Mouse (Mus musculus): ENCODE results near the gene Stat2. TPM values are rescaled to one million over a fixed set of nuclear protein-coding genes. Genes with fewer than 3 reads are reported as not detected.
A peak's percentile ranks its signal among the peaks of the same experiment; 100 is the strongest.

Stat2 gene
- polyA plus RNA-seq, 1 experiment from 2014 or later, result 12.1 TPM

DNA sequence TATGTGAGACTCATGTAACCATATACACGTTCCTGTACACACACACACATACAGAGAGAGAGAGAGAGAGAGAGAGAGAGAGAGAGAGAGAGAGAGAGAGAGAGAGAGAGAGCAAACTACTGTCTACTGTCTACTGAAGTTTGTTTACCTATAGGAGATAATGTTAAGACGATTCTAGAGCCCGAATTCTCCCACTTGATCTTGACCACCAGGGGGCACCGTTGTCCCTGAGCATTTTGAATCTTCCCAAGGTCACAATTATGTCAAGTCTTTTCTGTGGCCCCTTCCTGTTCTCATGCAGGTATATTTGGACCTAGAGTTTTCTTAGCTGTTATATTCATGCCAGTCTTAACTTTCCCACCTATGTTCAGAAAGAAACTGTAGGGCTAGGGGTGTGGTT, 65.2 kb downstream of the Stat2 start:
- 1% methylated on average over 4 of the region's 4 CpGs for WGBS (ENCODE audit: insufficient replicate concordance)
- Histone ChIP-seq H3K9ac (replicated peaks) (0 out of 2 replicates have a peak overlapping the region, but pooled peaks have one; percentile 86), H3K27ac (ENCODE audit: low read depth) (peak overlapping the region; percentile 98), H3K36me3 (replicated peaks; ENCODE audit: insufficient read depth, low read length) (no peaks in the 10 kb centered on the region), H3K4me1 (ENCODE audit: insufficient read depth) (peaks cover 41% of the 10 kb centered on the region), H3K4me2 (ENCODE audit: low read depth, low read length) (peak overlapping the region; percentile 97), H3K27me3 (ENCODE audit: insufficient read depth, low read length) (no peaks in the 10 kb centered on the region), H3K9me3 (ENCODE audit: low read length) (no peaks in the 10 kb centered on the region), H3K4me3 (ENCODE audit: low read depth, low read length) (no peak overlapping the region)
- ATAC-seq (no peak), DNase-seq (peak; percentile 89)
- TF ChIP-seq EP300 (IDR thresholded peaks at IDR 0.05; ENCODE audit: low read depth) (peak; percentile 30; the same call in 1 of the 2 replicates), CTCF (IDR thresholded peaks at IDR 0.05; ENCODE audit: low read depth) (peak; percentile 95)

GRCm38 (mm10) chr10:128336195-128336594, 65.8 kb downstream of the Stat2 start:
- H3K9me3 ChIP-seq (ENCODE audit: low read length), result no peaks in the 10 kb centered on the region
- H3K27me3 ChIP-seq (ENCODE audit: insufficient read depth, low read length), result no peaks in the 10 kb centered on the region
- DNase-seq, result peak; percentile 21
- WGBS (ENCODE audit: insufficient replicate concordance), result 61% methylated on average over 3 of the region's 3 CpGs
- no peaks in the 10 kb centered on the region for H3K36me3 ChIP-seq (replicated peaks; ENCODE audit: insufficient read depth, low read length)
- ATAC-seq, result peak; percentile 33
- no peak overlapping the region for H3K4me3 ChIP-seq (ENCODE audit: low read depth, low read length)
- TF ChIP-seq EP300 (IDR thresholded peaks at IDR 0.05; ENCODE audit: low read depth) (no peak), CTCF (IDR thresholded peaks at IDR 0.05; ENCODE audit: low read depth) (no peak)
- peaks cover 44% of the 10 kb centered on the region for H3K4me1 ChIP-seq (ENCODE audit: insufficient read depth)
- H3K9ac ChIP-seq (replicated peaks), result peak overlapping the region; percentile 86; the same call in 1 of the 2 replicates
- peak overlapping the region; percentile 98 for H3K27ac ChIP-seq (ENCODE audit: low read depth)
- peak overlapping the region; percentile 97 for H3K4me2 ChIP-seq (ENCODE audit: low read depth, low read length)

- no peak for DNase-seq
- Histone ChIP-seq H3K4me2 (ENCODE audit: low read depth, low read length) (peak overlapping the region; percentile 97), H3K9me3 (ENCODE audit: low read length) (no peaks in the 10 kb centered on the region), H3K36me3 (replicated peaks; ENCODE audit: insufficient read depth, low read length) (no peaks in the 10 kb centered on the region), H3K27ac (ENCODE audit: low read depth) (peak overlapping the region; percentile 98), H3K27me3 (ENCODE audit: insufficient read depth, low read length) (no peaks in the 10 kb centered on the region), H3K4me1 (ENCODE audit: insufficient read depth) (peaks cover 43% of the 10 kb centered on the region), H3K9ac (replicated peaks) (peak overlapping the region; percentile 86), H3K4me3 (ENCODE audit: low read depth, low read length) (peak overlapping the region; percentile 88)
- 34% methylated on average over 3 of the region's 3 CpGs for WGBS (ENCODE audit: insufficient replicate concordance)
- ATAC-seq, result peak; percentile 7; the same call in 1 of the 2 replicates
- no peak for TF ChIP-seq CTCF (IDR thresholded peaks at IDR 0.05; ENCODE audit: low read depth)
- TF ChIP-seq EP300 (IDR thresholded peaks at IDR 0.05; ENCODE audit: low read depth), result peak; percentile 85
Observed at GRCm38 (mm10) chr10:128336597-128336996, 66.2 kb downstream of the Stat2 start.

DNA sequence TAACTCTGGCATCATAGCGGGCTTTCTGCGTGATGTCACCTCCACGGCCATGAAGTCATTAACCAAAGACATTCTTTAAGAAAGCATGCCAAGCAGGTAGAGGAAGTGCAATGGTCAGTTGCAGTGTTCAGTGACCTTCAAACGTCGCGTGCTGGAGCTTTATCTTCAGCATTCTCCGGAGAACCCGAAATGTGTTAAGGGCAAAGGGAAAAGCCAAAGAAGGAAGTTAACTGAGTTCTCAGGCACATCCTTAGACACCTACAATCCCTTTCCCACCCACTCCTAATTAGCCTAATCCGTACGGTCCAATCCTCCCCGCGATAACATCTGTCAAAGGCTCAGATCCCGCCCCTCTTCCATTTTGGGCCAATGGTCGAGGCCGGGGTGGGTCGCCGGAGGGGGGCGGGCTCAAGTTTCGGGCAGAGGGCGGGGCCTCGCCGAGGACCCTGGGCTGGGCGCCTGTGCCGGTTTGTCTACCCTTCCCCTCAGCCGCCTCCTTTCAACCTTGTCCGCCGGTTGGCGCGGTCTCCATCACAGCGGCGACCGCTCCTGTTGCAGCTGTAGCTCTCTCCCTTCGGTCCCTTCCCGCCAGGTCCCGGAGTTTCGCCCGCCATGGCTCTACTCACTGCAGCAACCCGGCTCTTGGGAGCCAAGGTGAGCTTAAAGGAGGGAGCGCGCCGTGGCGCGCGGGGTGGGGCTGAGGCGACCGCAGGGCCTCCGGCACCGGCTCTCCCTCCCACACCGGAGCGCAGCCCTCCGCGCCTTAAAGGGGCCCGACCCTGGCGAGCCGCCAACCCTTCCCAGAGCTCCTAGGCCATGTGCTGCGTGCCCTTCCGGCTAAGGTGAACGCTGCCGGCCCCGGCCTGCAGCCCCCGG, 67.2 kb downstream of the Stat2 start, which contains the start of gene Cs:
Gene Cs, plus strand, starts transcription at position 429 of the 876 bp plus-strand sequence.
- TF ChIP-seq CTCF (IDR thresholded peaks at IDR 0.05; ENCODE audit: low read depth) (no peak), EP300 (IDR thresholded peaks at IDR 0.05; ENCODE audit: low read depth) (peak; percentile 50; the same call in 1 of the 2 replicates)
- Histone ChIP-seq H3K27me3 (ENCODE audit: insufficient read depth, low read length) (no peaks in the 10 kb centered on the region), H3K36me3 (replicated peaks; ENCODE audit: insufficient read depth, low read length) (peaks cover 3% of the 10 kb centered on the region; the same call in 1 of the 2 replicates), H3K27ac (ENCODE audit: low read depth) (peak within 1 kb of the TSS; percentile 98), H3K4me3 (ENCODE audit: low read depth, low read length) (peak within 1 kb of the TSS; percentile 88), H3K9ac (replicated peaks) (peak within 1 kb of the TSS; percentile 86), H3K4me1 (ENCODE audit: insufficient read depth) (peaks cover 43% of the 10 kb centered on the region), H3K4me2 (ENCODE audit: low read depth, low read length) (peak within 1 kb of the TSS; percentile 97), H3K9me3 (ENCODE audit: low read length) (no peaks in the 10 kb centered on the region)
- WGBS (ENCODE audit: insufficient replicate concordance), result under 1% methylated on average over 60 of the region's 61 CpGs
- peak; percentile 96 for DNase-seq
- ATAC-seq, result peak; percentile 91

- Histone ChIP-seq H3K36me3 (replicated peaks; ENCODE audit: insufficient read depth, low read length) (peaks cover 3% of the 10 kb centered on the region; the same call in 1 of the 2 replicates), H3K9ac (replicated peaks) (peak overlapping the region; percentile 86), H3K27me3 (ENCODE audit: insufficient read depth, low read length) (no peaks in the 10 kb centered on the region), H3K27ac (ENCODE audit: low read depth) (peak overlapping the region; percentile 98), H3K4me2 (ENCODE audit: low read depth, low read length) (peak overlapping the region; percentile 97), H3K4me1 (ENCODE audit: insufficient read depth) (peaks cover 49% of the 10 kb centered on the region), H3K9me3 (ENCODE audit: low read length) (no peaks in the 10 kb centered on the region), H3K4me3 (ENCODE audit: low read depth, low read length) (peak overlapping the region; percentile 88)
- ATAC-seq (no peak), DNase-seq (no peak)
- 10% methylated on average over 5 of the region's 5 CpGs for WGBS (ENCODE audit: insufficient replicate concordance)
- TF ChIP-seq EP300 (IDR thresholded peaks at IDR 0.05; ENCODE audit: low read depth), result no peak
- TF ChIP-seq CTCF (IDR thresholded peaks at IDR 0.05; ENCODE audit: low read depth), result no peak
Observed at GRCm38 (mm10) chr10:128338415-128338814, 68.1 kb downstream of the Stat2 start.

GRCm38 (mm10) chr10:128338948-128339347, 68.6 kb downstream of the Stat2 start:
- Histone ChIP-seq H3K4me3 (ENCODE audit: low read depth, low read length) (peak overlapping the region; percentile 88), H3K4me2 (ENCODE audit: low read depth, low read length) (peak overlapping the region; percentile 97), H3K27me3 (ENCODE audit: insufficient read depth, low read length) (no peaks in the 10 kb centered on the region), H3K9me3 (ENCODE audit: low read length) (no peaks in the 10 kb centered on the region), H3K4me1 (ENCODE audit: insufficient read depth) (peaks cover 51% of the 10 kb centered on the region), H3K27ac (ENCODE audit: low read depth) (peak overlapping the region; percentile 98), H3K9ac (replicated peaks) (peak overlapping the region; percentile 86; the same call in 1 of the 2 replicates), H3K36me3 (replicated peaks; ENCODE audit: insufficient read depth, low read length) (peaks cover 3% of the 10 kb centered on the region; the same call in 1 of the 2 replicates)
- 36% methylated on average over 2 of the region's 2 CpGs for WGBS (ENCODE audit: insufficient replicate concordance)
- ATAC-seq, result no peak
- no peak for DNase-seq
- TF ChIP-seq CTCF (IDR thresholded peaks at IDR 0.05; ENCODE audit: low read depth), result no peak
- no peak for TF ChIP-seq EP300 (IDR thresholded peaks at IDR 0.05; ENCODE audit: low read depth)

Measured in liver, postnatal 0 days (tissue).